Mouse (Mus musculus): ENCODE measurements around the gene Polr3b. TPM values are rescaled to one million over a fixed set of nuclear protein-coding genes. Genes with fewer than 3 reads are reported as not detected.

The Polr3b gene
- polyA plus RNA-seq, 2 experiments: 10.6 to 13.5 TPM

DNA sequence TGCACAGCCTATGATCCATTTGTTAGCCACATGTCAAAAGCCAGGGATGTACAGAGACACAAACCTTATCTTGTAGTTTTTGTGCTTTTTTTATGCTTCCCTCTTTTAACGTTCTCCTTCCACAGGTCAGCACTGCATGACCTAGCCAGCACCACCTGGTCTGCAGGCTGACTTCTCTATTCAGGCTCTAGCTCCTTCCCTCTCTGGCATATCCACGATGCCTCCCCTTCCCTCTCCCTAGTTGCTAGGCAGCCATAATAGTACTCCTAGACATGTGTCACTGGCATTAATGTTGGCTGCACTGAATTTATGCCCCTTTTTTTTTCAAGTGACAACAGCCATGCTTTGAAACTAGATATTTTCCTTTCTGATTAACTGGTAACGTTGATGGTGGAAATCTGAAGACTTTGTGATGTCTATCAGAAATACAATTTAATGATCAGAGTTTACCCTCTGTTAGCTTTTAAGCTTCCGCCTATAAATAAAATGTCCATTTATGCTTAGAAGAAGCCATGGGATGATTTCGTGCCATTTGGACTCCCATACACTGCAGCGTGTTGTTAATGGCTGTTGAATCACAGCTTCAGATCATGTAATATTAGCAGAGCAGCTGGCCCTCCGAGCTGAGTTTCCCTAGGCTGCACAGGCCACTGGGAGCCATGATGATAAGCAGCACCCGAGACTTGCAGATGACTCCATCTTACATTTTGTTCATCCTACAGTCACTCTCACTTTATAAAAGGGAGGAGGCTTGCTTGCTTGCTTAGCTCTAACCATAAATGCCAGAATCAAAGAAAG, 71.9 kb downstream of the Polr3b start:
- WGBS: 69% methylated on average over 8 of the region's 8 CpGs
- peaks cover 23% of the 10 kb centered on the region for H3K36me3 ChIP-seq (ENCODE audit: control insufficient read depth, insufficient read depth, low read length)
- no peak overlapping the region for H3K4me3 ChIP-seq (replicated peaks; ENCODE audit: low read length)
- TF ChIP-seq POLR2A (IDR thresholded peaks at IDR 0.05; ENCODE audit: borderline replicate concordance, extremely low read depth, insufficient read depth, insufficient read length): no peak
- ATAC-seq (ENCODE audit: low FRiP score, low read depth) (no peak), DNase-seq (ENCODE audit: low spot score) (no peak)
- no peak overlapping the region for H3K9ac ChIP-seq (ENCODE audit: low read depth, low read length, severe bottlenecking)
- H3K9me3 ChIP-seq (ENCODE audit: control insufficient read depth, low read length): no peaks in the 10 kb centered on the region
- H3K4me1 ChIP-seq (ENCODE audit: control insufficient read depth, insufficient read depth, low read length): no peaks in the 10 kb centered on the region
- no peak overlapping the region for H3K27ac ChIP-seq (replicated peaks; ENCODE audit: low read depth, low read length)
- no peaks in the 10 kb centered on the region for H3K27me3 ChIP-seq (ENCODE audit: control insufficient read depth, insufficient read depth, low read length)
- H3K4me2 ChIP-seq (replicated peaks; ENCODE audit: low read depth, low read length, severe bottlenecking): no peak overlapping the region

DNA sequence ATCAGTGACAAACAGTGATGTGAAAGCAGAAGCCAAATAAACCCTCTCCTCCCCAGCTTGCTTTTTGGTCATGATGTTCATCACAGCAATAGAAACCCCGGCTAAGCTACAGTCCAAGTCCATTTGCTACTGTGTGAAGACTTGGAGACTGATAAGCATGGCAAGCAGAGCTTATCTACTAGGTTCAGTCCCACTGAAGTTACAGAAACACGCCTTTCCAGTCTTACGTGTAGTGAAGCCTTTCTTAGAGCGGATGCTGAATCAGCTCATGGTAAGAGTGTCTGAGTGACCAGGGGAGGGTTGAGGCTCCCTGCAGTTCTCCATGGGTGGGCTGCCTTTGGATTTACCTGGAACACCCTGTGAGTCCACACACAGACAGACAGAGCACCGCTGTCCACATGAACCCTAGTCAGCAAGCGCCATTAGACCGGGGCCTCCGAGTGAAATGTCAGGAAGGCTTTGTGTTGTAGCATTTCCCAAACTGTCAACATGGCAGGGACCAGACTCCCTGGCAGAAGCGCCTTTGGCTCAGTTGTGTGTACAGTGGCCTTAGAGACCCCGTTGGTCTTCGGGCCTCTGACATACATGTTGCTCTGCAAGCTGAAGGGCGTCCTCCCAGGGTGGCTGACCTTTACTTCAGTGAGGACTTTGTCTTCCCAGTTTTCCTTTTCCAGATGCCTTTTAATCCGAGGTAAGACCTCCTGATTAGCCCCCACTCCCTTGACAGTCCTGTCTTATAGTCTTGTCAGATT, 78.3 kb downstream of the Polr3b start:
- peaks cover 51% of the 10 kb centered on the region for H3K36me3 ChIP-seq (ENCODE audit: control insufficient read depth, insufficient read depth, low read length)
- ATAC-seq (ENCODE audit: low FRiP score, low read depth): no peak

DNA sequence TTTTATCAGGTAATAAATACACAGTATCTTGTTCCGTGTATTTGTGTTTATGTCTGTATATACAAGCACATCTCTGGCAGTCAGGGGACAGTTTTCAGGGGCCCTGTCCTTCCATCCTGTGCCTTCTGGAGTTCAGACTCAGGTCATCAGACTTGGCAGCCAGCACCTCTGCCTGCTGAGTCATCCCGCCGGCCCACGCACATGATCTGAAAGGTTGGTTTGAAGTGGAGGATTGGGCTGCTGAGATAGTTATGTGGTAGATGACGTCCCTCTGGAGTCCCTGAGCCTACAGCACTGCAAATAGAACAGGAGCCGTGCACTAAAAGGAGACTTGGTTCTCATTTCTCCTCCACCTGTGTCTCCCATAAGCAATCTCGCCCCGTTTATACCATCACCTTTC, 79.0 kb downstream of the Polr3b start:
- Histone ChIP-seq H3K4me2 (replicated peaks; ENCODE audit: low read depth, low read length, severe bottlenecking) (no peak overlapping the region), H3K9me3 (ENCODE audit: control insufficient read depth, low read length) (no peaks in the 10 kb centered on the region), H3K4me3 (replicated peaks; ENCODE audit: low read length) (no peak overlapping the region), H3K4me1 (ENCODE audit: control insufficient read depth, insufficient read depth, low read length) (no peaks in the 10 kb centered on the region), H3K9ac (ENCODE audit: low read depth, low read length, severe bottlenecking) (no peak overlapping the region), H3K36me3 (ENCODE audit: control insufficient read depth, insufficient read depth, low read length) (peaks cover 51% of the 10 kb centered on the region), H3K27me3 (ENCODE audit: control insufficient read depth, insufficient read depth, low read length) (no peaks in the 10 kb centered on the region), H3K27ac (replicated peaks; ENCODE audit: low read depth, low read length) (no peak overlapping the region)
- DNase-seq (ENCODE audit: low spot score) (no peak), ATAC-seq (ENCODE audit: low FRiP score, low read depth) (no peak)
- no peak for TF ChIP-seq POLR2A (IDR thresholded peaks at IDR 0.05; ENCODE audit: borderline replicate concordance, extremely low read depth, insufficient read depth, insufficient read length)
- WGBS: 90% methylated on average over 8 of the region's 8 CpGs

More for the DNA sequence above, 78.3 kb downstream of the Polr3b start:
- no peak for DNase-seq (ENCODE audit: low spot score)
- H3K9me3 ChIP-seq (ENCODE audit: control insufficient read depth, low read length): no peaks in the 10 kb centered on the region
- H3K27me3 ChIP-seq (ENCODE audit: control insufficient read depth, insufficient read depth, low read length): no peaks in the 10 kb centered on the region
- H3K27ac ChIP-seq (replicated peaks; ENCODE audit: low read depth, low read length): no peak overlapping the region
- no peaks in the 10 kb centered on the region for H3K4me1 ChIP-seq (ENCODE audit: control insufficient read depth, insufficient read depth, low read length)
- no peak for TF ChIP-seq POLR2A (IDR thresholded peaks at IDR 0.05; ENCODE audit: borderline replicate concordance, extremely low read depth, insufficient read depth, insufficient read length)
- H3K9ac ChIP-seq (ENCODE audit: low read depth, low read length, severe bottlenecking): no peak overlapping the region
- WGBS: 88% methylated on average over 13 of the region's 13 CpGs
- H3K4me2 ChIP-seq (replicated peaks; ENCODE audit: low read depth, low read length, severe bottlenecking): no peak overlapping the region
- H3K4me3 ChIP-seq (replicated peaks; ENCODE audit: low read length): no peak overlapping the region

DNA sequence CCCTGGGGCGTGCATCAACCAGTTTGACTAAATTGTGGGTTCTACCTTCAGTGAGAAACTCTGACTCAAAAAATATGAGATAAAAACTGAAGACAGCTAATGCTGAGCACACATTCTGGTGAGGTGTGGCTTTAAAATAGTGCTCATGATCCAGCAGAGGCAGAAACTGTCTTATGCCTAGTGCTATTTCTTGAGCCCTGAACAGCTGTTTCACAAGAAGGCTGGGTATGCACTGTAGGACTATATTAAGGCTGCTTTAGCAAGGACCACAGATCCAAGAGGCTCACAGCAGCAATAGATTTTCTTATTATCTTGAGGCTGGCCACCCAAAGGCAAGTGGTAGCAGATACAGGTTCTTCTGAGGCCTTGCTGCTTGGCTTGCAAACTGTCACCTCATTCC, 80.0 kb downstream of the Polr3b start:
- no peak for TF ChIP-seq POLR2A (IDR thresholded peaks at IDR 0.05; ENCODE audit: borderline replicate concordance, extremely low read depth, insufficient read depth, insufficient read length)
- Histone ChIP-seq H3K27ac (replicated peaks; ENCODE audit: low read depth, low read length) (no peak overlapping the region), H3K4me1 (ENCODE audit: control insufficient read depth, insufficient read depth, low read length) (no peaks in the 10 kb centered on the region), H3K9ac (ENCODE audit: low read depth, low read length, severe bottlenecking) (no peak overlapping the region), H3K9me3 (ENCODE audit: control insufficient read depth, low read length) (no peaks in the 10 kb centered on the region), H3K4me2 (replicated peaks; ENCODE audit: low read depth, low read length, severe bottlenecking) (no peak overlapping the region), H3K36me3 (ENCODE audit: control insufficient read depth, insufficient read depth, low read length) (peaks cover 46% of the 10 kb centered on the region), H3K4me3 (replicated peaks; ENCODE audit: low read length) (no peak overlapping the region), H3K27me3 (ENCODE audit: control insufficient read depth, insufficient read depth, low read length) (no peaks in the 10 kb centered on the region)
- ATAC-seq (ENCODE audit: low FRiP score, low read depth) (no peak), DNase-seq (ENCODE audit: low spot score) (no peak)
- 88% methylated on average over 1 of the region's 1 CpGs for WGBS

DNA sequence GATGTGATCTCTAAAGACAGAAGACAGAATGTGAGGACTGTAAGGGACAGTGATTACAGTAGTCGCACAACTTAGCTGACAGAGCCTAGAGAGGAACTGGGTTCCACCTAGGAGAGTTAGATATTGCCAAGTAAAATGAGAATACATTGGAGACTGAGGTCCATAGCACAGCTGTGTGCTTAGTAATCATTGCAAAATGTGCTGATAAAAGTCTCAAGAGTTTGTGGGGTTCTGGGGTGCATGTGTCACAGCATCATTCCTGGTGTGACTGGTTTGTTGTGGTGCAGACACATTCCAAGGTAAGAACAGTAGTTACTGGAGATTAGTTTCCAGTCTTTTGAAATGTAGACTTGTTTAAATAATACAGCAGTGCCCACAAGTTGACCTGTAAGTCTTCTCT, 82.5 kb downstream of the Polr3b start:
- no peak for ATAC-seq (ENCODE audit: low FRiP score, low read depth)

More for the DNA sequence above, 82.5 kb downstream of the Polr3b start:
- no peak for DNase-seq (ENCODE audit: low spot score)
- no peak overlapping the region for H3K27ac ChIP-seq (replicated peaks; ENCODE audit: low read depth, low read length)
- H3K9me3 ChIP-seq (ENCODE audit: control insufficient read depth, low read length): no peaks in the 10 kb centered on the region
- H3K27me3 ChIP-seq (ENCODE audit: control insufficient read depth, insufficient read depth, low read length): no peaks in the 10 kb centered on the region
- no peak overlapping the region for H3K9ac ChIP-seq (ENCODE audit: low read depth, low read length, severe bottlenecking)
- peaks cover 28% of the 10 kb centered on the region for H3K36me3 ChIP-seq (ENCODE audit: control insufficient read depth, insufficient read depth, low read length)
- H3K4me2 ChIP-seq (replicated peaks; ENCODE audit: low read depth, low read length, severe bottlenecking): no peak overlapping the region
- H3K4me1 ChIP-seq (ENCODE audit: control insufficient read depth, insufficient read depth, low read length): no peaks in the 10 kb centered on the region
- H3K4me3 ChIP-seq (replicated peaks; ENCODE audit: low read length): no peak overlapping the region
- 92% methylated on average over 1 of the region's 1 CpGs for WGBS
- no peak for TF ChIP-seq POLR2A (IDR thresholded peaks at IDR 0.05; ENCODE audit: borderline replicate concordance, extremely low read depth, insufficient read depth, insufficient read length)
